Mouse (Mus musculus): ENCODE data around the gene Prr19.
"Not testable (repeated sequence)": the region's sequence is repeated elsewhere in the genome, so short reads cannot be mapped to it uniquely, and the experiment has no call there.

Prr19 gene

GRCm38 (mm10) chr7:25322058-25322484 is 20.9 kb downstream of the Prr19 start:
- peak; percentile 76 for DNase-seq (ENCODE audit: low spot score)

- no peak for DNase-seq (ENCODE audit: low spot score)
Measured at GRCm38 (mm10) chr7:25323219-25323618, 22.0 kb downstream of the Prr19 start.

- not testable (repeated sequence) for DNase-seq (ENCODE audit: low spot score)
Measured at GRCm38 (mm10) chr7:25325431-25325830, 24.2 kb downstream of the Prr19 start.

- DNase-seq (ENCODE audit: low spot score), result no peak
Measured at GRCm38 (mm10) chr7:25326233-25326632, 25.0 kb downstream of the Prr19 start.

GRCm38 (mm10) chr7:25333596-25334307 is 32.5 kb downstream of the Prr19 start:
- DNase-seq (ENCODE audit: low spot score), result peak; percentile 83

- DNase-seq (ENCODE audit: low spot score), result no peak
Measured at GRCm38 (mm10) chr7:25334472-25334871, 33.3 kb downstream of the Prr19 start.

- DNase-seq (ENCODE audit: low spot score), result no peak
Measured at GRCm38 (mm10) chr7:25339329-25339728, 38.1 kb downstream of the Prr19 start.

GRCm38 (mm10) chr7:25341000-25341784 is 40.0 kb downstream of the Prr19 start:
- no peak for DNase-seq (ENCODE audit: low spot score)

- DNase-seq (ENCODE audit: low spot score), result no peak
Measured at GRCm38 (mm10) chr7:25348861-25349260, 47.6 kb downstream of the Prr19 start.
